Mouse (Mus musculus): Measurements from ENCODE around the gene Sigmar1.
"Not testable (repeated sequence)": the region's sequence is repeated elsewhere in the genome, so short reads cannot be mapped to it uniquely, and the experiment has no call there.

The Sigmar1 gene

GRCm38 (mm10) chr4:41716834-41717233 lies 39.1 kb downstream of the Sigmar1 start:
- POLR2A ChIA-PET = interaction anchor here in 2 of 4 experiments (1.1 to 1.4 kb wide), 2 partner anchors 10 to 21 kb away, joined by 3 to 5 read pairs; no protein-coding TSS in a partner anchor
- CTCF ChIA-PET = interaction anchor here (0.6 to 4.5 kb wide), 5 partner anchors 14 to 50 kb away, joined by 3 to 59 read pairs (median 5); partner anchors contain the start of gene Arid3c (in 1 of the 4)

GRCm38 (mm10) chr4:41715596-41715995 lies 40.4 kb downstream of the Sigmar1 start:
- POLR2A ChIA-PET = interaction anchor here in 2 of 4 experiments (1.1 to 1.4 kb wide), 2 partner anchors 22 to 23 kb away, joined by 3 to 5 read pairs; no protein-coding TSS in a partner anchor
- CTCF ChIA-PET = interaction anchor here (0.6 to 4.5 kb wide), 11 partner anchors 8 to 208 kb away, joined by 3 to 59 read pairs (median 5); partner anchors contain the start of gene Arid3c (in 1 of the 4)

GRCm38 (mm10) chr4:41715082-41715481 lies 40.9 kb downstream of the Sigmar1 start:
- POLR2A ChIA-PET = interaction anchor here in 2 of 4 experiments (1.1 to 2.5 kb wide), 4 partner anchors 23 to 163 kb away, joined by 4 to 18 read pairs (median 6); partner anchors contain the start of genes Galt (in 1 of the 2) and Sigmar1 (in 1 of the 2)

GRCm38 (mm10) chr4:41714276-41714675 lies 41.7 kb downstream of the Sigmar1 start:
- CTCF ChIA-PET = interaction anchor here (0.6 to 4.5 kb wide), 41 partner anchors 9 to 1765 kb away, joined by 3 to 59 read pairs (median 4); partner anchors contain the start of genes Dctn3 (in 2 of the 4), Kif24 (in 2 of the 4), Nudt2 (in 2 of the 4) and AI464131 (in 1 of the 4)

More at GRCm38 (mm10) chr4:41715082-41715481, 40.9 kb downstream of the Sigmar1 start:
- CTCF ChIA-PET = interaction anchor here (0.6 to 4.5 kb wide), 22 partner anchors 8 to 1362 kb away, joined by 3 to 59 read pairs (median 6); partner anchors contain the start of genes AI464131 (in 1 of the 4), Dctn3 (in 1 of the 4), Dnaic1 (in 1 of the 4) and Dnajb5 (in 1 of the 4)

GRCm38 (mm10) chr4:41713197-41714067 lies 42.5 kb downstream of the Sigmar1 start, which contains the start of gene Rpp25l:
Gene Rpp25l (minus strand): TSS chr4:41713534.
- POLR2A ChIA-PET = interaction anchor here (0.6 to 4.6 kb wide), 26 partner anchors 9 to 249 kb away, joined by 3 to 45 read pairs (median 5); partner anchors contain the start of genes Dctn3 (in 2 of the 4), Arid3c (in 1 of the 4), Fam219a (in 1 of the 4) and Galt (in 1 of the 4)
- CTCF ChIA-PET = interaction anchor here (0.6 to 4.5 kb wide), 35 partner anchors 8 to 857 kb away, joined by 3 to 59 read pairs (median 5); partner anchors contain the start of genes Dnaic1 (in 2 of the 4), Fam219a (in 2 of the 4), Kif24 (in 2 of the 4) and Nudt2 (in 2 of the 4)

More at GRCm38 (mm10) chr4:41714276-41714675, 41.7 kb downstream of the Sigmar1 start:
- POLR2A ChIA-PET = interaction anchor here (1.0 to 4.6 kb wide), 13 partner anchors 8 to 162 kb away, joined by 3 to 45 read pairs (median 7); partner anchors contain the start of genes Dctn3 (in 2 of the 4), Arid3c (in 1 of the 4), Fam219a (in 1 of the 4) and Galt (in 1 of the 4)

- CTCF ChIA-PET = interaction anchor here (1.0 to 3.8 kb wide), 17 partner anchors 9 to 322 kb away, joined by 3 to 40 read pairs (median 5); partner anchors contain the start of genes Dnaic1 (in 2 of the 4), Fam219a (in 2 of the 4), AI464131 (in 1 of the 4) and Arid3c (in 1 of the 4)
- POLR2A ChIA-PET = interaction anchor here in 3 of 4 experiments (0.6 to 4.6 kb wide), 26 partner anchors 8 to 248 kb away, joined by 3 to 45 read pairs (median 4); partner anchors contain the start of genes Dctn3 (in 2 of the 3), AI464131 (in 1 of the 3), Arid3c (in 1 of the 3) and Fam219a (in 1 of the 3)
These were observed 43.3 kb downstream of the Sigmar1 start for GRCm38 (mm10) chr4:41712421-41713196.

- ChIA-PET POLR2A (interaction anchor here in 3 of 4 experiments (0.6 to 4.6 kb wide), 20 partner anchors 8 to 247 kb away, joined by 3 to 45 read pairs (median 4); partner anchors contain the start of genes Dctn3 (in 2 of the 3), AI464131 (in 1 of the 3), Fam219a (in 1 of the 3) and Kif24 (in 1 of the 3)), CTCF (interaction anchor here in 3 of 4 experiments (0.6 to 3.8 kb wide), 14 partner anchors 10 to 306 kb away, joined by 3 to 21 read pairs (median 4); partner anchors contain the start of genes AI464131 (in 1 of the 3), Dnaic1 (in 1 of the 3) and Fam219a (in 1 of the 3))
These were observed 44.1 kb downstream of the Sigmar1 start for GRCm38 (mm10) chr4:41711705-41712375.

- POLR2A ChIA-PET = interaction anchor here in 2 of 4 experiments (0.9 to 4.6 kb wide), 3 partner anchors 29 to 207 kb away, joined by 3 to 45 read pairs (median 3); partner anchors contain the start of gene AI464131 (in 1 of the 2)
- CTCF ChIA-PET = interaction anchor here in 3 of 4 experiments (0.6 to 3.8 kb wide), 11 partner anchors 27 to 1478 kb away, joined by 3 to 21 read pairs (median 3); partner anchors contain the start of genes AI464131 (in 1 of the 3) and Ubap1 (in 1 of the 3)
These were observed 45.7 kb downstream of the Sigmar1 start for GRCm38 (mm10) chr4:41710229-41710628.

- ChIA-PET POLR2A (interaction anchor here in 2 of 4 experiments (1.1 to 2.0 kb wide), 9 partner anchors 16 to 240 kb away, joined by 3 to 8 read pairs (median 4); partner anchors contain the start of genes Arid3c (in 1 of the 2), Dnaic1 (in 1 of the 2) and Fam219a (in 1 of the 2)), CTCF (interaction anchor here (0.7 to 2.9 kb wide), 31 partner anchors 11 to 657 kb away, joined by 3 to 34 read pairs (median 4); partner anchors contain the start of genes AI464131 (in 2 of the 4), Cntfr (in 1 of the 4), Dnaic1 (in 1 of the 4) and Enho (in 1 of the 4))
These were observed 47.7 kb downstream of the Sigmar1 start for GRCm38 (mm10) chr4:41708192-41708745.

- CTCF ChIA-PET = interaction anchor here (0.5 to 2.9 kb wide), 55 partner anchors 9 to 656 kb away, joined by 3 to 34 read pairs (median 4); partner anchors contain the start of genes AI464131 (in 2 of the 4), Cntfr (in 2 of the 4), Dnaic1 (in 2 of the 4) and Fam219a (in 2 of the 4)
These were observed 48.9 kb downstream of the Sigmar1 start for GRCm38 (mm10) chr4:41707011-41707535.

GRCm38 (mm10) chr4:41705922-41706754 lies 49.8 kb downstream of the Sigmar1 start:
- CTCF ChIA-PET = interaction anchor here (0.6 to 2.9 kb wide), 20 partner anchors 8 to 208 kb away, joined by 3 to 34 read pairs (median 4); partner anchors contain the start of genes AI464131 (in 1 of the 4) and Cntfr (in 1 of the 4)
- POLR2A ChIA-PET = interaction anchor here in 2 of 4 experiments (0.6 to 1.6 kb wide), 7 partner anchors 20 to 605 kb away, joined by 3 to 6 read pairs (median 4); partner anchors contain the start of genes AI464131 (in 1 of the 2), Dnaic1 (in 1 of the 2) and Fam219a (in 1 of the 2)

More at GRCm38 (mm10) chr4:41707011-41707535, 48.9 kb downstream of the Sigmar1 start:
- POLR2A ChIA-PET = interaction anchor here in 3 of 4 experiments (0.7 to 2.0 kb wide), 20 partner anchors 17 to 651 kb away, joined by 3 to 8 read pairs (median 4); partner anchors contain the start of genes Dnaic1 (in 3 of the 3), Fam219a (in 3 of the 3), AI464131 (in 1 of the 3) and Arid3c (in 1 of the 3)

GRCm38 (mm10) chr4:41704651-41705050 lies 51.3 kb downstream of the Sigmar1 start:
- CTCF ChIA-PET = interaction anchor here in 2 of 4 experiments (0.9 to 2.5 kb wide), 4 partner anchors 10 to 236 kb away, joined by 3 to 10 read pairs (median 5); no protein-coding TSS in a partner anchor
- POLR2A ChIA-PET = interaction anchor here in 3 of 4 experiments (0.9 to 1.7 kb wide), 7 partner anchors 8 to 240 kb away, joined by 3 to 7 read pairs (median 4); partner anchors contain the start of genes Rpp25l (in 2 of the 3), AI464131 (in 1 of the 3), Kif24 (in 1 of the 3) and Nudt2 (in 1 of the 3)

GRCm38 (mm10) chr4:41702226-41702625 lies 53.7 kb downstream of the Sigmar1 start:
- CTCF ChIA-PET, POLR2A ChIA-PET: not testable (repeated sequence)

- POLR2A ChIA-PET = not testable (repeated sequence)
These were observed 55.7 kb downstream of the Sigmar1 start for GRCm38 (mm10) chr4:41700224-41700623.

More at GRCm38 (mm10) chr4:41700224-41700623, 55.7 kb downstream of the Sigmar1 start:
- CTCF ChIA-PET = not testable (repeated sequence)
